Mouse (Mus musculus) adrenal gland, postnatal 4 days (tissue): ENCODE data around the gene Mus81. TPM values are rescaled to one million over a fixed set of nuclear protein-coding genes. Genes with fewer than 3 reads are reported as not detected.
A peak's percentile ranks its signal among the peaks of the same experiment; 100 is the strongest.

Experiments used
- DNase-seq, 2 experiments: peaks; one replicate each; pipeline ENCODE4 v3.0.0; 2021 to 2022; ENCODE audit warnings: low spot score in 2 of 2, mixed read lengths in 2 of 2
- total RNA-seq, 2 experiments: library from RNA; stranded (reverse); gene quantifications; 2 replicates each; pipeline ENCODE4 v1.2.3; 2021

The Mus81 gene
- total RNA-seq, 2 experiments from 2014 or later: 24.9 to 29.8 TPM

DNA sequence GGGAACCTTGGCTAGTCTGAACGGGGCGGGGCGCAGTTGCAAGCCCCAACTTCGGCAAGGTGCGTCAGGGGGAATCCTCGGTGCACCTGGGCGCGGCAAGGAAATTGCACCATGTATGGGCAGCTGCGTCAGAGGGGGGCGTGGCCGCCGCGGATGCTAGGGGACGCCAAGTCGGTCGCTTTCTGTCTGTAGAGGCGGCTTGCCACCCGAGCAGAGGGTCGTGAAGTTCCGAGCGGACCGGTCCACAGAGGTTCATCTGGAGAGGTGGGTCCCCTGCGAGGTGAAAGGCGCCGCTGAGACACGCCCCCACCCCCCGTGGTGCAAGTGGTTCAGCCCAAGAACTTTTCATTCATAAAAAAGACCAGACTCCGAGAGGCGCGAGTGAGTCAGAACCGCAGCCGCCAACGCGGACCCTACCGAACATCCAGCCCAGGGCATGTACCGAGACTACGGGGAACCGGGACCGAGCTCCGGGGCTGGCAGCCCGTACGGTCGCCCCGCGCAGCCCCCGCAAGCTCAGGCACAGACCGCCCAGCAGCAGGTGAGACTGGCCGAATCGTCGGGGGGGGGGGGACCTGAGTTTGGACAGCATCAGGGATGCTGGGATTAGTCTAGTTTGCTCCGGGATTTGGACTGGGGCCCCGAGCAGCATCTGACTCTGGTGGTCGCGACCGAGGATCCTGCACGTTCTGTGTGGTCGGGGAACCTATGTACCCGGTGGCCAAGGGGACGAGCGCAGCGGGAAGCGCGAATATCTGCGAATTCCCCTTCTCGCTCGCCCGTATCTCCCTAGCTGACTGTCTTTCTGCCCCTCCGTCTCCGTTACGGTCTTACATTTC, 40.5 kb downstream of the Mus81 start, which contains the start of gene Fosl1:
Gene Fosl1, plus strand, starts transcription at position 33 of the 839 bp plus-strand sequence.
- no peak for DNase-seq

DNA sequence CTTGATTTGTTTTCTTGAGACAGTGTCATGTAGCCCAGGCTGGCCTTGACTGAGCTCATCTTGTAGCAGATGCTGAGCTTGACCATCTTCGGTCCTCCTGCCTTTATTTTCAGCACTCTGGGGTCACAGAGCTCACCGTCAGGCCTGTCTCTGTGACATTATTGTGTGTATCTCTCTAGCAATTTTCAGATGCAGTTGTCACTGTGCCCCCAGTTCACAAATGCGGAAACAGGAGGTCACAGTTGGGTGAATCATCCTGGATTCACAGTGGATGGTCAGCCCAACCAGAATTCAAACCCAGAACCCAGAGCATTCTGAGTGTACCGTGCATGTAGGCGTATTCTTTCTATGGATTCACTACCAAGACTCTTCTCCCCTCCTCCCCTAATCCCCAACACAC, 42.5 kb downstream of the Mus81 start:
- DNase-seq: no peak

DNA sequence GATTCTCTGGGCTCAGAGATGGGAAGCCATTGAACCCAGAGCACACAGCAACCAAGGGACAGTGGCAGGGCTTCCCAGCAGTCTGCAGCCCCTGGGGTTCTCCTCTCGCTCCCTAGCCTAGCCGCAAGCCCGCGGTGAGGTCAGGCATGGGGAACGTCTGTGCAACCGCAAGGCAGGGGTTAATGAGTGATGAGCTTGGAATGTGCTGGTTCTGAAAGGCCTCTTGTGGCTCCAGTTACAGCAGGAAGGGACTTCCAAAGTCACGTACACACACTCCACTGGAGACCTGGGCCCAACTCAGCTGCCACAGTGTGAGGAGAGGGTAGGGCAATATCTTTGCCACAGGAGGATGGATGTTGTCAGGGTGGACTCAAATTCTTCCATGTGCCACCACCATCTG, 43.2 kb downstream of the Mus81 start:
- no peak for DNase-seq

DNA sequence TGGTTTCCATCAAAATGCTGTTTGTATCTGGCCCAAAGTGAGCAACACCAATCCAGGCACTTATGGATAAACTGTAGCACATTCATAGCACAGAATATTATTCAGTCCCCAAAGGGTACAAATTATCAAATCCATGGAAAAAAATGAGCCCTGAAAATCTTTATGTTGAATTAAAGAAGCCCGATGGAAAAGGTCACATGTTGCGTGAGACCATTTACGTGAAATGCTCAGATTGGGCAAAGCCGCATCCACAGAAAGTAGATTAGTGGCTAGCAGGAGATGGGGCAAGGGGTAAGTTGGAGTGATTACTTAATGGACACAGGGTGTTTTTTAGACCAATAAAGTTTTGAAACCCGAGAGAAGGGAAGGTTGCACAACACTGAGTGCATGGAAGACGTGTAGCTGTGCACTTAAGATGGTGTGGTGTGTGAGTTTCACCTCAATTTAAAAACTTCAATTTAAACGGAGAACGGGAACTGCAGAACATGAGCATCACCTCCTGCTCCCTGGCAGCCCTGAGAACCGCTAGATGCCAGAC, 43.8 kb downstream of the Mus81 start:
- DNase-seq: no peak

DNA sequence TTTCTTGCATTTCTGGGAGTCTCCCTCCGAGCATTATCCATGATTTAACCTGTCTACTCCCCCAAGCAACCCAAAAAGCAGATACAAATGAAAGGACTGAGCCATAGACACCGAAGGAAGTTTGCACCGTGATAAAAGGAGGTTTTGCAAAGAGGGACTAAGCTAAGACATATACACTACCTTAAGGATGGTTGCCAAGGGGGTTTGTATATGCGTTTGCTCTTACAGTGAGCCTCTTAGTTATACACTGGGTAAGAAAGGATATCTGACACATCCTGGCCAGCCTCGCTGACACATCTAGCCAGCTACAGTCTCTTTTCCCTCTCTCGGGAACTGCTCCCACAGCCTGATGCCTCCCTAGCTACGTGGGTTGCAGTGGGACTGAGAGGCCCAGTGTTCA, 54.3 kb downstream of the Mus81 start:
- DNase-seq: no peak

DNA sequence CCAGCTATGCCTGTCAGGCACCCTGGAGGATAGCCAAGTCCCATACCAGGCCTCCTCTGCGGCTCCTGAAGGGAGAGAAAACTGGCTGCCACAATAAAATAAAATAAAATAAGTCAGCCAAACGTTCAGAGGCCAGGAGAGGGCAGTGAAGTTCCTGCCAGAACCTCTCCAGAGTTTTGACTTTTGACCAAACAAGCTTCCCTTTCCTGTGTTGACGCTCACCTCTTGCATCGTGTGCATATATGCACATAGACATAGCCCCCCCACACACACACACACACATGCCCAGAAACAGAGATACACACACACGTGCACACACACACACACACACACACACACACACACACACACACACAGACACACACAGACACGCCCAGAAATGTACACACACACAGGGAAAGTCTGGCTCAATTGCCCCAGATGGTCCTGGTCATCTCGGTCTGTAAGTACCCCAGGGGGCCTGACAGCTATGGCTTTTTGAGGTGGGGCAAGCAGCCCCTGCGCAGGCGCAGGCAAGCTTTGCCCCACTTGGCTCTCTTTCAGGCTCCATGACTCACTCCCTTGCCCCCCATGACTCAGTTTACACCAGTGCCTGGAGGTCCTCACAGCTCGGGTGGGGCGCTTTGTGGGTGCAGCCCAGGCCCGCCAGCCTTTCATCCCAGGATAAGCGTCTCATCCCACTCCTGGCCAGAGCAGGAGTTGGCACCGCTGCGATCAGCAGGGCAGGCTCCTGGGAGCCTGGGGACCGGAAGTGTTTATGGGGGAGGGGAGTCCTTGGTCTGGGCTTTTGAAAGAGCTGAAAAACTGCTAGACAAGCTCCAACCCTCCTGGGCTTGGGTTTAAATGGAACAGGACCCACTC, 55.0 kb downstream of the Mus81 start:
- peak in 1 of 2 experiments; percentile 29 for DNase-seq

Other genes with a start within 250 kb of the Mus81 start
- 10 to 100 TPM; 35.0 to 39.4 TPM for gene Pacs1, start 215.3 kb downstream of the Mus81 start, total RNA-seq
- 100 to 1,000 TPM; 210 to 224 TPM for gene Sf3b2, start 192.9 kb downstream of the Mus81 start, total RNA-seq
- gene Gal3st3, start 190.1 kb downstream of the Mus81 start, total RNA-seq: under 1 TPM; 0.45 to 0.67 TPM
- gene Catsper1, start 152.7 kb downstream of the Mus81 start, total RNA-seq: not detected
- 1 to 10 TPM; 2.6 to 3.4 TPM for gene Cst6, start 138.8 kb downstream of the Mus81 start, total RNA-seq
- gene Eif1ad, start 121.7 kb downstream of the Mus81 start, total RNA-seq: 10 to 100 TPM; 36.5 to 42.2 TPM
- gene Banf1, start 121.2 kb downstream of the Mus81 start, total RNA-seq: 100 to 1,000 TPM; 153 to 164 TPM
- gene Sart1, start 99.7 kb downstream of the Mus81 start, total RNA-seq: 100 to 1,000 TPM in 1 of 2 experiments, 10 to 100 TPM in 1; 98.7 to 123 TPM
- gene Tsga10ip, start 85.9 kb downstream of the Mus81 start, total RNA-seq: not detected
- gene Drap1, start 63.4 kb downstream of the Mus81 start, total RNA-seq: 100 to 1,000 TPM; 236 to 266 TPM
- 10 to 100 TPM; 55.1 to 56.7 TPM for gene AI837181, start 63.3 kb downstream of the Mus81 start, total RNA-seq
- gene Fosl1, start 40.9 kb downstream of the Mus81 start, total RNA-seq: under 1 TPM in 1 of 2 experiments, not detected in 1; 0.20 TPM
- gene Ccdc85b, start 30.5 kb downstream of the Mus81 start, total RNA-seq: 10 to 100 TPM; 10.4 to 10.6 TPM
- 100 to 1,000 TPM; 134 to 137 TPM for gene Fibp, start 27.8 kb downstream of the Mus81 start, total RNA-seq
- 1 to 10 TPM in 1 of 2 experiments, under 1 TPM in 1; 0.67 to 1.3 TPM for gene Ctsw, start 19.9 kb downstream of the Mus81 start, total RNA-seq
- 10 to 100 TPM; 80.0 to 88.0 TPM for gene Efemp2, start 14.4 kb downstream of the Mus81 start, total RNA-seq
- 100 to 1,000 TPM; 789 to 859 TPM for gene Cfl1, start 2.1 kb upstream of the Mus81 start, total RNA-seq
- 1 to 10 TPM; 3.0 to 3.5 TPM for gene 1700020D05Rik, start 15.4 kb upstream of the Mus81 start, total RNA-seq
- gene Snx32, start 22.1 kb upstream of the Mus81 start, total RNA-seq: 10 to 100 TPM; 15.1 to 16.0 TPM
- 1 to 10 TPM in 1 of 2 experiments, not detected in 1; 1.6 TPM for gene Ovol1, start 72.2 kb upstream of the Mus81 start, total RNA-seq
- gene Ap5b1, start 79.6 kb upstream of the Mus81 start, total RNA-seq: 1 to 10 TPM; 6.0 to 8.9 TPM
- 100 to 1,000 TPM; 109 to 110 TPM for gene Rnaseh2c, start 113.5 kb upstream of the Mus81 start, total RNA-seq
- 10 to 100 TPM; 69.0 to 83.1 TPM for gene Kat5, start 121.8 kb upstream of the Mus81 start, total RNA-seq
- gene Rela, start 149.1 kb upstream of the Mus81 start, total RNA-seq: 10 to 100 TPM; 71.0 to 73.6 TPM
- gene Sipa1, start 175.3 kb upstream of the Mus81 start, total RNA-seq: 10 to 100 TPM; 85.0 to 90.1 TPM
- 10 to 100 TPM; 56.9 to 57.4 TPM for gene Map3k11, start 200.3 kb upstream of the Mus81 start, total RNA-seq
- gene Pcnx3, start 200.5 kb upstream of the Mus81 start, total RNA-seq: 100 to 1,000 TPM; 117 to 123 TPM
- gene Kcnk7, start 216.0 kb upstream of the Mus81 start, total RNA-seq: not detected
- 10 to 100 TPM; 34.9 to 35.6 TPM for gene Ehbp1l1, start 237.9 kb upstream of the Mus81 start, total RNA-seq
- 10 to 100 TPM; 63.5 to 67.5 TPM for gene Fam89b, start 241.3 kb upstream of the Mus81 start, total RNA-seq